Mouse (Mus musculus): ENCODE measurements around the gene Slc38a2.
A peak's percentile ranks its signal among the peaks of the same experiment; 100 is the strongest.

Gene Slc38a2

GRCm38 (mm10) chr15:96699521-96700511 is at the start of gene Slc38a2:
Slc38a2 (minus strand) TSS chr15:96699730.
- DNase-seq (ENCODE audit: low spot score in 2 of 2), result peak; percentile 59 to 87

GRCm38 (mm10) chr15:96749101-96749500 is 49.6 kb upstream of the Slc38a2 start:
- DNase-seq (ENCODE audit: low spot score in 2 of 2), result peak in 1 of 2 experiments; percentile 19

GRCm38 (mm10) chr15:96747551-96747950 is 48.0 kb upstream of the Slc38a2 start:
- no peak for DNase-seq (ENCODE audit: low spot score in 2 of 2)

GRCm38 (mm10) chr15:96746986-96747385 is 47.5 kb upstream of the Slc38a2 start:
- DNase-seq (ENCODE audit: low spot score in 2 of 2), result no peak

- no peak for DNase-seq (ENCODE audit: low spot score in 2 of 2)
Observed at GRCm38 (mm10) chr15:96745299-96745698, 45.8 kb upstream of the Slc38a2 start.

- peak in 1 of 2 experiments; percentile 5 for DNase-seq (ENCODE audit: low spot score in 2 of 2)
Observed at GRCm38 (mm10) chr15:96744882-96745296, 45.4 kb upstream of the Slc38a2 start.

- DNase-seq (ENCODE audit: low spot score in 2 of 2), result no peak
Observed at GRCm38 (mm10) chr15:96744153-96744881, 44.8 kb upstream of the Slc38a2 start.

GRCm38 (mm10) chr15:96743257-96743656 is 43.7 kb upstream of the Slc38a2 start:
- DNase-seq (ENCODE audit: low spot score in 2 of 2), result no peak

- DNase-seq (ENCODE audit: low spot score in 2 of 2), result no peak
Observed at GRCm38 (mm10) chr15:96742591-96743241, 43.2 kb upstream of the Slc38a2 start.

- DNase-seq (ENCODE audit: low spot score in 2 of 2), result no peak
Observed at GRCm38 (mm10) chr15:96740865-96741561, 41.5 kb upstream of the Slc38a2 start.

GRCm38 (mm10) chr15:96740091-96740490 is 40.6 kb upstream of the Slc38a2 start:
- DNase-seq (ENCODE audit: low spot score in 2 of 2), result no peak

- no peak for DNase-seq (ENCODE audit: low spot score in 2 of 2)
Observed at GRCm38 (mm10) chr15:96736663-96737385, 37.3 kb upstream of the Slc38a2 start.

GRCm38 (mm10) chr15:96735562-96736160 is 36.1 kb upstream of the Slc38a2 start:
- no peak for DNase-seq (ENCODE audit: low spot score in 2 of 2)

GRCm38 (mm10) chr15:96734423-96734822 is 34.9 kb upstream of the Slc38a2 start:
- DNase-seq (ENCODE audit: low spot score in 2 of 2), result no peak

- DNase-seq (ENCODE audit: low spot score in 2 of 2), result no peak
Observed at GRCm38 (mm10) chr15:96730416-96730815, 30.9 kb upstream of the Slc38a2 start.

GRCm38 (mm10) chr15:96729785-96730184 is 30.3 kb upstream of the Slc38a2 start:
- DNase-seq (ENCODE audit: low spot score in 2 of 2), result no peak

- no peak for DNase-seq (ENCODE audit: low spot score in 2 of 2)
Observed at GRCm38 (mm10) chr15:96728993-96729392, 29.5 kb upstream of the Slc38a2 start.

- no peak for DNase-seq (ENCODE audit: low spot score in 2 of 2)
Observed at GRCm38 (mm10) chr15:96728346-96728745, 28.8 kb upstream of the Slc38a2 start.

- DNase-seq (ENCODE audit: low spot score in 2 of 2), result no peak
Observed at GRCm38 (mm10) chr15:96724506-96724905, 25.0 kb upstream of the Slc38a2 start.

- no peak for DNase-seq (ENCODE audit: low spot score in 2 of 2)
Observed at GRCm38 (mm10) chr15:96722228-96722627, 22.7 kb upstream of the Slc38a2 start.

Measured in left cerebral cortex, adult 9 months (tissue).